Mouse (Mus musculus) frontal cortex, postnatal 10 days (tissue): Measurements from ENCODE around the gene Adamtsl5.
"Not testable (repeated sequence)": the region's sequence is repeated elsewhere in the genome, so short reads cannot be mapped to it uniquely, and the experiment has no call there.

Experiments used
- DNase-seq, 2 experiments: peaks; one replicate each; pipeline ENCODE4 v3.0.0; 2022; ENCODE audit warnings: low spot score in 2 of 2, mixed read lengths in 1 of 2

Adamtsl5 gene

DNA sequence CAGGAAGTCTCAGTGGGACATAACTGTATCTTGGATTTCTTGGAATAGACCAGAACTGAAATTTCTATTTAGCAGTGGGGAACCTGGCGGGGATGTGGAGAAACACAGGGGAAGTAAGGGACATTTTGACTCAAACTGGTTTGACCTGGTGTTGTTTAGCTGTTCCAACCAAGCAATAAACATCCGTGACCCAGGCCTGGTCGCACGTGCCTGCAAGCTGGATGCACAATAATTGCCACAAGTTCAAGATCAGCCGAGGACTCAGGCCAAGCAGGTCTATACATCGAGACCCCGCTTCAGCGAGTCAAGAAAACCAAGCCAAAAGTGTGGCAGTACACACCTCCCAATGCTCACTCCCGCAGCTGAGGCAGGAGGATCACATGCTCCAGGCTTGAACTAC lies 23.8 kb upstream of the Adamtsl5 start:
- DNase-seq = no peak

DNA sequence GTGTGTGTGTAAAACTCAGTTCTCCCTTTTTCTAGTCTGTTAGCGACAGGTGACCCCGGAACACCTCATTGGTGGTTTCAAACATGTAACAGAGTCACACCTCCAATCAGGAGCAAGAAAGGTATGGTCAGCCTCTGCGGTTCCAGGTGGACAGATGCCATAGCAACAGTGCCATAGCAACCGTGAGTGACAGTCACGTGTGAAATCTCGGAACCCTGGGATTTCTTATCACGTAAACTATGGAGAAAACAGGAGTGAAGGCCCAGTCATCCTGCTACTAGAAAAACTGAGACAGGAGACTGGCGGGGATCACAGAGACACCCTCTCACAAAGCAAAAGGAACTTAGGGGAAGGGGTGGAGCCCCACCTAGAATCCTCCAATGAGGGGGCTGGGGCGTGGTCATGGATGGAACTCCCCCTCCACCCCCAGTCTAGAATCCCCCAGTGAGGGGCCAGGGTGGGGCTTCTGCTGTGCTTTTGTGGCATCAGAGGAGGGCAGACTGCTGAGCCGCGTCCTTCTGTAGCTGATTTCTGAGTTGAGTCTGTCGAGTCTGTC lies 23.3 kb upstream of the Adamtsl5 start:
- peak in 1 of 2 experiments; percentile 72 for DNase-seq

DNA sequence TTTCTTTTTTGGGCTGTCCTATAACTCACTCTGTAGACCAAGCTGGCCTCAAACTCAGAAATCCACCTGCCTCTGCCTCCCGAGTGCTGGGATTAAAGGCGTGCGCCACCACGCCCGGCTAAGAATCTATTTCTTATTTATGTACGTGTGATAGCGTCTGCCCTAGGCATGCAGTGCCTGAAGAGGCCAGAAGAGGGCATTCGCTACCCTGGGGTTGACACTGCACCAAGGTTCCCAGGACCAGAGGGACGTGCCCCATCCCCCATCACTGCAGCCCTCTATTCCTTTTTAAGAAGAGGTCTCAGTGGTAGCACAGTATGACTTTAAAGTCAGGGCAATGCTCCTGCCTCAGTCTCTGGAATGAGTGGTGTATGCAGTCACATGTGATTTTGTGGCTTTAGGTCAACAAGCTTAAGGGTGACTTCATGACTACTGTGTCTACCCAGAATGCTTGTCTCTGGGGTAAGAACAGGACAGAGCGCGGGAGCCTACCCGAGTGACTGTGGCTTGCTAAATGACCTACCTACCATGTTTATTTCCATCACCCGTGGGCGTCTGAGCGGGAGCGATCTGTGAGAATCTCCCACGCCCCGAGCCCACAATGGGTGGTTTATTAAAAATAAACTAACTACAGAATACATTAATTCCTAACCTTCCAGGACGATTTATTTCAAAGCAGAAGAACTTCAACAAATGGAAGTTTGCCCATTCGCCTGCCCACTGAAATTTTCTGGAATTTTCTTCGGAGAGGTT lies 22.0 kb upstream of the Adamtsl5 start:
- no peak for DNase-seq

DNA sequence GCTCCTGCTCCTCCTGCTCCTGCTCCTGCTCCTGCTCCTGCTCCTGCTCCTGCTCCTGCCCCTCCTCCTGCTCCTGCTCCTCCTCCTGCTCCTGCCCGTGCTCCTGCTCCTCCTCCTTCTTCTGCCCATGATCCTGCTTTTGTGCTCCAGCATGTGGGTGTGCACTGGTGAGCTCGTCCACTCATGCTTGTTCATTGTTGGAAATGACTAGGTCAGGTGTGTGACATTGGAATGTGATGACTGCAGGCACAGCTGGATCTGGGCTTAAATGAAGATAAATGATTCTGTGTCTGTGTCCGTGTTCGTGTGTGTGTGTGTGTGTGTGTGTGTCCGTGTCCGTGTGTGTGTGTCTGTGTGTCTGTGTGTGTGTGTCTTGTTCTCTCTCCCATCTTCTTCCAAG lies 20.2 kb upstream of the Adamtsl5 start:
- DNase-seq = no peak

DNA sequence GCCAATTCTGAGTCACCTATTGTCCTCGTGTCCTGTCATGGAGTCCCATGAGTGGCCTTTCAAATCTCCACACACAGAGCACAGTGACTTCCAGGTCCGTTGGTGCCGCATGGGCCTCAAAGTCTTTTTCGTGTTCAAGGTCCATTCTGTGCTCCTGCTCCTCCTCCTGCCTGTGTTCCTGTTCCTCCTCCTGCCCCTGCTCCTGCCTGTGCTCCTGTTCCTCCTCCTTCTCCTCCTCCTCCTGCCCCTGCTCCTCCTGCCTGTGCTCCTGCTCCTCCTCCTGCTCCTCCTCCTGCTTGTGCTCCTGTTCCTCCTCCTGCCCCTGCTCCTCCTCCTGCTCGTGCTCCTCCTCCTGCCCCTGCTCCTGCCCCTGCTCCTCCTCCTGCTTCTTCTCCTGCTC lies 19.7 kb upstream of the Adamtsl5 start:
- no peak for DNase-seq

DNA sequence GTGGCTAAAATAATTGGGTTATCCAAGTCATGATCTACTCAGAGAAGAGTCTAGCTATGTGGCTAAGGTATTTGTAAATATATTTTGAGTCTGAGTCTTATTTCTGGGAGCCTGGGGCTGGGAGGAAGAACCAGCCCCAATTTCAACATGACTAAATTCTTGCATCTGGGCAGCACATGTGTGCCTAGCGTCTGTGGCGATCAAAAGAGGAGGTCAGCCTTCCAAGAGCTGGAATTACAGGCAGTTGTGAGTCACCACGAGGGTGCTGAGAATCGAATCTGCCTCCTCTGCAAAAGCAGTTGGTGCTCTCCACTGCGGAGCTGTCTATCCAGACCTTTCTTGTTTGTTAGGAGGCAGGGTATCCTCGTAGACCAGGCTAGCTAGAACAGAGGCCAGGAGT lies 17.5 kb upstream of the Adamtsl5 start:
- no peak for DNase-seq

DNA sequence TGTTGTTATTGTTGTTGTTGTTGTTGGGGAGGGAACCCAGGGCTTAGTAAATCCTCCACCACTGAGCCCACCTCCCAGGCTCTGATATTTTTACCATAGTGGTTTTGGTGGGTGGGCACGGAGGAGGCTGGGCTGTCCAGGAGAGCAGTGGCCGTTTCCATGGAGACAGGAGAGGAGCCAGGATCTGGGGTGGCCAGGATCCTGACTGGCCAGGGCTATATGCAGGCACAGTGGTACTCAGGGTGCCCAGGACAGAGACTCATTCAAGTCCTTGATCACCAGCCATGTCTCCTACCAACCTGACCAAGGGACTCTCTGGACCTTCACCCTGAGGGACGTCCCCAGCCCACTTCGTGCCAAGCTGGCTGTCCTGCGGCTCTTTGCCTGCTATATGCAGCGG lies 15.5 kb upstream of the Adamtsl5 start:
- DNase-seq = no peak

DNA sequence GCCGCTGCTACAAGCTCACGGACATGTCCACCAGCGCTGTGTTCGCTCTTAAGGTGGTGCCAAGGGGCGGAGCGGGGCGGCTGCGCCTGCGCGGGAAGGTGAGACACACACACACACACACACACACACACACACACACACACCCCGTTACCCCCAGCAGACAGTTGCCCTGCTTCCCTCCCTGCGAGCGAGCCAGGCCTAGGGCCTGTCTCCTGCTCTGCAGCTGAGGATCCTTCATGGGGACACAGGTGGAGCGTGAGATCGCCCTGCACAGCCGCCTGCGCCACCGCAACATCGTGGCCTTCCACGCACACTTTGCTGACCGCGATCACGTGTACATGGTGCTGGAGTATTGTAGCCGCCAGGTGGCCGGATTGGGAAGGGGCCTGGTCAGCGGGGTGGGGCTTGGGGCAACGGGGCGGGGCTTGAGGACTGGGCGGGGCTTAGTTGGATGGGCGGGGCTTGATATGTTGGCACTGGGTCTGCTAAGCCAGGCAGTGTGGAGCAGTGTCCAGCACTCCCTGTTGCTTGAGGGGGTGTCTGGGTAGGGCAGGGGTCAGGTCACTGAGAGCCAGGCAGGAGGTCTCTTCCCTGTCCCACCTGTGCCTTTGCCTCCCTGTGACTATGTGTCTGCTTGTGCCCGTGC lies 9.9 kb upstream of the Adamtsl5 start:
- DNase-seq = no peak

DNA sequence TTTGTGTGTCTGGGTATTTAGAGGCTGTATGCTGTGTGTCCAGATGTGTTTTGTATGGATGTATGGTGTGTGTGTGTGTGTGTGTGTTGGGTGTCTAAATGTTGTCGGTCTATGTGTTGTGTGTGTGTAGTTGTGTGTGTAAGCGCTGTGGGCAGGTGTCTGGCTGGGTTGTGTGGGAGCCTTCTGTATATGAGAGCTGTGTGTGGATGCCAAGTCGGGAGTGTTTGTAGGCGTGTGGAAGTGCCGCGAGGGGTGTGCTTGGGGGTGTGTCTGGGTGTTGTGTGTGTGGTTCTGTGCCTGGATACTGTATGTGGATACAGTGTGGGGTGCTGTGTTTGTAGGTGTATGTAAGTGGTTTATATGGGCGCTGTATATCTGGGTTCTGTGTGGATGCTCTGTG lies 9.1 kb upstream of the Adamtsl5 start:
- no peak for DNase-seq

DNA sequence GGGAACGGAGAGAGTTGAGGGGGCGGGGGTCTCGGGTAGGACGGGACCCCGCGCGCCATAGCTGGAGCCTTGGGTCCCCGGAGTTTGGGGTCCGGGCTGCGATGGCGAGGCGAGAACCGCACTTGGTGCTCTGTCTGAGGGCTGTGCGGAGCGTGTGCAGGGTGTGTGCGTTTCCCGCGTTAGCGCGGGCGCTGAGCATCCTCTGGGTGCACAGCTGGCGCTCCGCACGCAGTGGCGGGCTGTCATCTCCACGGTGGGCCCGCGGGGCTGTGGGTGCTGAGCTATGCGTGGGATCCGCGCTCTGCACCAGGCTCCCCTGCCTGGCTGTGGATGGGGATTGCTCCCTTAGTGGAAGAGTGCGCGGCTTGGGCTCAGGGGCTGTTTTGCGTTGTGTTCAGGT lies 8.5 kb upstream of the Adamtsl5 start:
- DNase-seq = no peak

DNA sequence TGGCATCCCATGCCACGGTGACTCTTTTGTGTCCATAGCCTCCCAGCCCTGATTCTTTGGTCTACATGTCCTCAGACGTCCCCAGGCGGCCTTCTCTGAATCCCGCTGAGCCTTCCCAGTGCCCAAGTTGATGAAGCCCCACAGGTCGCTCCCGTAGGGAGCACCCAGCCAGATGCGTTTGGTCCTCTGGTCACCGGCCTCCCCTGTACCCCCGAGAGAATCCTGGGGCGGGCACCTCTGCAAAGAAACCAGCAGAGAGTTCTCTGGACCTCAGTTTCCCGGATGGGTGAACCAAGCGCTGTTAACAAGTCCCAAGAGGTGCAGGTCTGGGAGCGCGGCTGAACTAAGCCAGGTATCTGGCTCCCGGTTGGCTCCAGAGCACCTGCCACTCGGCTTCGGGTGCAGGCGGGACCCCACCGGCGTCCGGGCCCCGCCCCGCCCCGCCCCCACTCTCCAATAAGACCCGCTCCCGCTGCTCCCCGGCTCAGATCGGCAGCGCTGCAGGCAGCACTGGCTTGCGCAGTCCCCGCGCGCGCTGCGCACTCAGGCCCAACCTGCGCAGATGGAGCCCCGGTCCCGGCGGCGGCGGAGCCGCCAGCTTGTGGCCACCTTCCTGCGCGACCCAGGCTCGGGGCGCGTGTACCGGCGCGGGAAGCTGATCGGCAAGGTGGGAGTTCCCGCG lies 7.9 kb upstream of the Adamtsl5 start, which contains the start of gene Plk5:
TSS of gene Plk5 (plus strand) at position 459 of the 682 bp plus-strand sequence.
- DNase-seq = no peak

DNA sequence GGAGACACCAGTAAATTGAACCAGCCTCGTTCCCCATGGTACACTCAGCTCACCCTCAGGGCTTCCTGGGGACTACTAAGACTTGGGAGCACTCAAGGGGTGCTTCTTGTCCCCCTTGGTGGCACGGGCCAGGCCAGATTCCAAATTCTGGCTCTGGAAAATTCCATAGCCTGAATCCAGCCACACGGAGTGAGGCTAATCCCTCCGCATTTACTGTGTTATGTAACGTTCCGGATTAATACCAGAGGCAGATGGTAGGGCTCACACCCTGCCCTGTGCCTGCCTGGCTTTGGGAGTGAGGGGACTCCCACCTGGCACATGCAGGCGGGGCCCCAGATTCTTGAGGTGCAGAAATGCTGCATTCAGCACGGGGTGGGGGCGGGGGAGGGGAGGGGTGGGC lies 7.2 kb upstream of the Adamtsl5 start:
- no peak for DNase-seq

DNA sequence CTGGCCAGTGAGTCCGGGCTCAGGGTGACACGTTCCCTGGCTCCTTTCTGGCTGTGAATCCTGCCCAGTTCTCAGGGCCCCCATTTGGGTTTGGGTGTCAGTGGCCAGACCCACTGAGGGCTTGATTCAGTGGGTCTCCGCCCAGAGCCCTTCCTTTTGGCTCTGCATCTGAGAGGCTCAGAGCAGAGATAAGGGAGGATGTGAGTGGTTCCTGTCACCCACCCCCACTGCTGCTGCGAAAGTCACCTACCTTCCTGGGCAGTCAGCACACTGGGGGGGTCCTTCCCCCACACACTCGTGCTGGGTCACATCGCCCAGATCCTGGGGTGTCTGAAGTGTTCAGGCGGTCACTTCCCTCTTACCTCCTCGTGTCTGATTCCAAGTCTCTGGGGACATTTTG lies 4.5 kb upstream of the Adamtsl5 start:
- no peak for DNase-seq

DNA sequence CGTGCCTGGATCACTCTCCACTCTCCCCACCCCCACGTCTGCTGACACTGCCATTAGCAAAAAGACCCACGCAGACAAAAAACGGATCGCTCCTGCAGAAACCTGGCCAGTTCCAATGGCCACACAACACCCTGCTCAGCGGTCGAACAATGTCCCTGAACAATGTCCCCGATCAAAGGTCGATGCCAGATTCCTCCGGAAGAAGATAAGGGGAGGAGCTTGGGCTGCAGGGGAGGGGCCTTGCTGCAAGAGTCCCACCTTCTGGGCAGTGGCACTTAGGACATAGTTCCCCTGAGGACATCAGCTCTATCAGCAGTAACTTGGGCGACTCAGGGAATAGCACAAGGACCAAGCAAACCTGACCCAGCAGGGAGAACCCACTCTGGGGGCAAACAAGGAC lies 3.7 kb upstream of the Adamtsl5 start:
- no peak for DNase-seq

DNA sequence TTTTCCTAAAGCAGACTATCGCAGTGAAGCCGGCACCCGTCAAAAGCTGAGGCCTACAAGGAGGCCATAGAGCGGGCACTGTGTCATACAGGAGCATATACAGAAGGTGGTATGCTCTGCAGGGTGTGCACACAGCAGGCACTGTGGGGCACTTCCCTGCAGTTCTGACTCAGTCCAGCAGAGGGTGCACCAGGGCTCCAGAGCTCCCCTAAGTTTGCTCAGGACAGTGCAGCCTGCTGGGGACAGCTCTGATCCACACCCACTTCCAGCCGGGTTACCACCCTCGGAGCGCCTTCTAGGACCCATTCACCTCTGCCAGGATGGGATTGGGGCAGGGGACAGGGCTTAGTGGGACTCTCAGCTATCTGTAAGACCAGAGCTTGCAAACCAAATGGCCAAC lies 2.1 kb upstream of the Adamtsl5 start:
- peak in 1 of 2 experiments; percentile 68 for DNase-seq

DNA sequence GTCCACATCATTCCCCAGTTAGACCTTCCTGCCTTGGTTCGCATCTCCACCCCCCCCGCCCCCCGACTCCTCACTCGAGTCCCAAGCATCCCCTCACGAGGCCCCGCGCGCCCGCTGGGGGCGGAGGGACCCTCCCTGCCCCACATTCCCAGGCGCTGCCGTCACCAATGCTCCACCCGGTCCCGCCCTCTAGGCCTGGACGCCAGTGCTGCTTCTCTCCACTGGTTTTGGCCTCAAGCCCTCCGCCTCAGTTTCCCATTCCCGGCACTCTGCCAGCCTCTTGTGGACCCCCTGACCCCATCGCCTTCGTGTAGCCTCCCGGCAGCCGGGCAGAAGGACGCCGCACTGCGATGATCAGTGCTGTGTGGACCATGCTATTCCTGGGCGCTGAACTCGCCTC lies 769 bp upstream of the Adamtsl5 start:
- no peak for DNase-seq

DNA sequence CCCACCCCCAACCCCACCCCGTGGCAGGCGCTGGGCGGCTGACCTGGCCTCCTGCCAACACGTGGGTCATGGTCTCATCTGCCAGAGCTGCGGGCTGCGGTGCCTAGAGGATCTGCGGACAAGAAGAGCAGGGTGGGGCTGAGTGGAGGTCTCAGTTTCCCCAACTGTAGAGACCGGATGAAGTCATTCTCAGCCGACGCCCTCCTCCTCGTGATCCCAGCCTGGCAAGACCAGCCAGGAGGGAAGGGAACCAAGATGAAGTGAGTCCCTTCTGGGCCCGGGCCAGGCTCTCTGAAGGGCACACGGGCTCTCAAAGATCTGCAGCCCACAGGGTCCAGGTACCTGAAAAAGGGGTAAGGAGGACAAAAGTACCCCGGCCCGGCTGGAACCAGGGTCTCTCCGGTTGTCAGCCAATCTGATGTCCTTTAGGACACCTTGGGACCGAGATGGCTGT lies 671 bp downstream of the Adamtsl5 start:
- no peak for DNase-seq

DNA sequence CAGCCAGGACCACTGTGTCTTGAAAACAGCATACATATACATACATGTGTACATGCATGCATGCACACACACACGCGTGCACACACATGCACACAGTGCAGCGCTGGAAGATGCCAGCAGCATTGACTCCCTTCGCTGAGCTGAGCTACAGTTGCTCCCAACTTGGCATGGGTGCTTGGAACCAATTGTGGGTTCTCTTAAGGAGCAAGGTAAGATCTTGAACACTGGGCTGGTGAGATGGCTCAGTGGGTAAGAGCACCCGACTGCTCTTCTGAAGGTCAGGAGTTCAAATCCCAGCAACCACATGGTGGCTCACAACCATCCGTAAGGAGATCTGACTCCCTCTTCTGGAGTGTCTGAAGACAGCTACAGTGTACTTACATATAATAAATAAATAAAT lies 2.3 kb downstream of the Adamtsl5 start:
- DNase-seq = not testable (repeated sequence)

DNA sequence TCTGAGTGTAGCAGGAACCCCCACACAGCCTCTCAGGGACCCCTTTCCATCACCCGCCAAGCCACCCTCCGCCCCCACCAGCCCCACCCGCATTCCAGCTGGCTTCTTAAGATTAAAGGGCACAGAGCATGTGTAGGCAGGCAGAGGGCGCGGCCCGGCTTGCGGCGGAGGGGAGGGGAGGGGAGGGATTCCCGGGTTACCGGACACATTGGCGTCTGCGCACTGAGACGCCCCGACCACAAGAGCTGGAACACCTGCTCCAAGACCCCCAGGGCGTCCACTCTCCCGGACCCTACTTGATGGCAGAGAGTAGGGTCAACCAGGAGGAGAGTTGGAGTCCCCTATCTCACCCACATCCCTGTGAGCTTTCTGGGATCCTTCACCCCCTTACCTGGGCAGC lies 3.1 kb downstream of the Adamtsl5 start:
- DNase-seq = no peak

DNA sequence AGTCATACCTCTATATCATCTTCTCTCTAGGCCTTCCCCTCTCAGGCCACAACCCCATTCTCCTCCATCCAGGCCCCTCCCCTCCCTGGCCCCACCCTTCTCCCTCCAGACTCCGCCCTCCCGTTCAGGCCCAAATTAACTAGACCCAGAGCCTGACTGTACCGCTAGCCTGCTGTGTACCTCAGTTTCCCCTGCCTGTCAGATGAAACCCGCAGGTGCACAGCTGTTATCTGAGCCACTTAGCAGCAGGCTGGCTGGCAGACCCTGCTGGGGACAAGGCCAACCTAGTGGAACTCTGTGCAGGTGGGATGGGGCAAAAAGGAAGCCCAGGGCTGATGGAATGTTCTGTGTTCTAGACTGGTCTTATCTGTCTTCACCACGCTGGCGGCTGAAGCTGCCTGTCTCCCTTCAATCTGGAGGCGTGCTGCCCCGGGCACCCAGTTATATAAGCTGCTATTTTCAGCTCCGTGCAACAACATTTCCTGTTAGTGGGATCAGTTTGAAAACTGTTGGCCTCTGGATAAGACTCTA lies 4.0 kb downstream of the Adamtsl5 start:
- no peak for DNase-seq

DNA sequence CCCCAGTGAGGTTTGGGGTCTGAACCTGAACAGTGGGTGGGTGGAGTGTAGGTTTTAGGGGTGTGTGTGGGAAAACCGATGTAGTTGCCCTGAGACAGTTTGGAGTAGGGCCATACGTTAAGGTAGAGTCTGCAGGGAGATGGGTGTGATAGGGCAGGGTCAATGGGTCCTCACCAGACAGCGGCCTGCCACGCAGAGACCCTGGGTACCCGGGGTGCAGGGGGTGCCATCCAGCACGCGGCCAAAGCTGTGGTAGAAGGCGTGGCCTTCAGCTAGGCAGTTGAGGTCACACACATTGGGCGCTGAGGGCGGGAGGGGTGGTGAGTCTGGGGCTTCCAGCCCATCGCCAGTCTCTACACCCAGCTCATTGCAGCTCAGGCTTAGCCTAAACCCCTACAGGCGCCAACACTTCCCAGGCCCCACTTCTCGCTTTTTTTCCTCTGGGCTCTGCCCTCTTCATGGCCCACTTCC lies 4.8 kb downstream of the Adamtsl5 start:
- DNase-seq = no peak

DNA sequence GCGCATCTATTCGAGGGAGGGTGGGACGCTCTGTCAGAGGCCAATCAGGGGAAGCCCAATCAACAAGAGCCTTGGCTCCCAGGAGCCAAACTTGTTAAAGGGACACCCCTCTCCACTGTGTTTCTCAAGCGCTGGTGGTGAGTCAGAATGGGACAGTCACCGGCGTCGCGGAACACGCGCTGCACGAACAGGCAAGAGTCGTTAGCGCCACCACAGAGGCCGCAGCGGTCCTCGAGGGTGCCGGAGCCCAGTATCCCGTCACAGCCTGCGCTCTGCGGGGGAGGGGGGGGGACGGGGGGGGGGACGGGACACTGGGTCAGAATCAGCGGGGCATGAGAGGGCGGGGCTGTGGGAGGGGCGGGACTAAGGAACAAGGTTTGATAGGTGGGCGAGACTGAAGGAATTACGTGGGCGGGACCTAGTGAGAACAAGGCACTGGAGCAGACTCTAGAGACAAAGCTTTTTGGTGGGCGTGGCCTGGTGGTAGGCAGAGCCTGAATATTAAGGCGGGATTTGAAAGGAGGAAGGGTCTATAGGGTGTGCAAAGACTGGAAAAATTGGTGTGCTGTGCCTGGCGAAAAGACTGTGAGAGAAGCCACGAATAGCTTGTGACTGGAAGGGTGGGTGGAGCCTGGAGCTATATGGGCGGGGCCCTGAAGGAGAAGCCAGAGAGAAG lies 5.3 kb downstream of the Adamtsl5 start:
- no peak for DNase-seq
